Mouse (Mus musculus) gastrocnemius, postnatal 10 days (tissue): ENCODE data around the gene Wnk2. TPM values are rescaled to one million over a fixed set of nuclear protein-coding genes. Genes with fewer than 3 reads are reported as not detected.
A peak's percentile ranks its signal among the peaks of the same experiment; 100 is the strongest.
"Not testable (repeated sequence)": the region's sequence is repeated elsewhere in the genome, so short reads cannot be mapped to it uniquely, and the experiment has no call there.

Experiments used
- DNase-seq: peaks from one replicate; pipeline ENCODE4 v3.0.0; 2021; ENCODE audit warnings: mixed read lengths
- total RNA-seq, 2 experiments: library from RNA; stranded (reverse); gene quantifications; 2 replicates each; pipeline ENCODE4 v1.2.3; 2021

Wnk2 gene
- total RNA-seq, 2 experiments from 2014 or later: 55.7 to 60.7 TPM

GRCm38 (mm10) chr13:49092596-49092995, 55.2 kb downstream of the Wnk2 start:
- DNase-seq: no peak

- no peak for DNase-seq
These were observed 57.6 kb downstream of the Wnk2 start for GRCm38 (mm10) chr13:49090176-49090575.

- no peak for DNase-seq
These were observed 58.9 kb downstream of the Wnk2 start for GRCm38 (mm10) chr13:49088874-49089273.

- peak; percentile 35 for DNase-seq
These were observed 60.4 kb downstream of the Wnk2 start for GRCm38 (mm10) chr13:49087420-49087819.

GRCm38 (mm10) chr13:49086431-49086830, 61.4 kb downstream of the Wnk2 start:
- DNase-seq: no peak

GRCm38 (mm10) chr13:49085211-49085610, 62.6 kb downstream of the Wnk2 start:
- no peak for DNase-seq

GRCm38 (mm10) chr13:49084781-49085180, 63.0 kb downstream of the Wnk2 start:
- DNase-seq: no peak

GRCm38 (mm10) chr13:49083941-49084340, 63.9 kb downstream of the Wnk2 start:
- no peak for DNase-seq

GRCm38 (mm10) chr13:49082151-49082879, 65.5 kb downstream of the Wnk2 start:
- DNase-seq: no peak

- DNase-seq: peak; percentile 23
These were observed 71.6 kb downstream of the Wnk2 start for GRCm38 (mm10) chr13:49076196-49076595.

GRCm38 (mm10) chr13:49075377-49075776, 72.4 kb downstream of the Wnk2 start:
- DNase-seq: no peak

GRCm38 (mm10) chr13:49073295-49073694, 74.5 kb downstream of the Wnk2 start:
- DNase-seq: no peak

- no peak for DNase-seq
These were observed 76.0 kb downstream of the Wnk2 start for GRCm38 (mm10) chr13:49071861-49072260.

GRCm38 (mm10) chr13:49069979-49070378, 77.8 kb downstream of the Wnk2 start:
- no peak for DNase-seq

- DNase-seq: no peak
These were observed 78.4 kb downstream of the Wnk2 start for GRCm38 (mm10) chr13:49069393-49069792.

GRCm38 (mm10) chr13:49064257-49064656, 83.6 kb downstream of the Wnk2 start:
- DNase-seq: no peak

- no peak for DNase-seq
These were observed 87.4 kb downstream of the Wnk2 start for GRCm38 (mm10) chr13:49060456-49060855.

GRCm38 (mm10) chr13:49058528-49058927, 89.3 kb downstream of the Wnk2 start:
- peak; percentile 35 for DNase-seq

- no peak for DNase-seq
These were observed 91.5 kb downstream of the Wnk2 start for GRCm38 (mm10) chr13:49056304-49056703.

GRCm38 (mm10) chr13:49054753-49055152, 93.1 kb downstream of the Wnk2 start:
- not testable (repeated sequence) for DNase-seq

GRCm38 (mm10) chr13:49053333-49053732, 94.5 kb downstream of the Wnk2 start:
- no peak for DNase-seq

- no peak for DNase-seq
These were observed 95.3 kb downstream of the Wnk2 start for GRCm38 (mm10) chr13:49052512-49052911.

- no peak for DNase-seq
These were observed 100.4 kb downstream of the Wnk2 start for GRCm38 (mm10) chr13:49047393-49047792.

- DNase-seq: no peak
These were observed 103.7 kb downstream of the Wnk2 start for GRCm38 (mm10) chr13:49044145-49044561.
